Mouse (Mus musculus) limb, embryonic 15.5 days (tissue): Measurements from ENCODE around the gene Tex101. TPM values are rescaled to one million over a fixed set of nuclear protein-coding genes. Genes with fewer than 3 reads are reported as not detected.
A peak's percentile ranks its signal among the peaks of the same experiment; 100 is the strongest.
"Not testable (repeated sequence)": the region's sequence is repeated elsewhere in the genome, so short reads cannot be mapped to it uniquely, and the experiment has no call there.

Experiments used
- ATAC-seq: fragments of 200-750 bp; cut with Nextera tagmentation; 2 replicates; pipeline ENCODE4 v1.8.0; 2017; ENCODE audit warnings: low read depth, moderate TSS enrichment; ENCODE audit not compliant: insufficient number of reproducible peaks, low FRiP score, low TSS enrichment
- H3K27ac ChIP-seq: fragments of 300-500 bp; sonication (generic); 2 replicates; pipeline ENCODE4 v1.5.1; 2015; ENCODE audit warnings: moderate library complexity, mild to moderate bottlenecking, inconsistent platforms
- H3K27me3 ChIP-seq: fragments of 300-500 bp; sonication (generic); 2 replicates; pipeline ENCODE4 v1.6.1; 2015; ENCODE audit warnings: inconsistent platforms
- H3K36me3 ChIP-seq: fragments of 300-500 bp; sonication (generic); 2 replicates; pipeline ENCODE4 v1.6.1; 2015; ENCODE audit warnings: inconsistent platforms
- H3K4me1 ChIP-seq: fragments of 300-500 bp; sonication (generic); 2 replicates; pipeline ENCODE4 v1.6.1; 2015; ENCODE audit warnings: inconsistent platforms
- H3K4me2 ChIP-seq: fragments of 300-500 bp; sonication (generic); 2 replicates; pipeline ENCODE4 v1.6.1; 2015; ENCODE audit warnings: mild to moderate bottlenecking, inconsistent platforms
- H3K4me3 ChIP-seq: fragments of 300-500 bp; sonication (generic); 2 replicates; pipeline ENCODE4 v1.5.1; 2015; ENCODE audit warnings: mild to moderate bottlenecking, inconsistent platforms
- H3K9ac ChIP-seq: fragments of 300-500 bp; sonication (generic); 2 replicates; pipeline ENCODE4 v1.6.1; 2015; ENCODE audit warnings: inconsistent platforms
- H3K9me3 ChIP-seq: fragments of 300-500 bp; sonication (generic); 2 replicates; pipeline ENCODE4 v1.6.1; 2016; ENCODE audit warnings: inconsistent platforms
- WGBS: fragments of 180-500 bp; shearing (Covaris S2); methylation state at CpG from one replicate; pipeline ENCODE4 v1.1.7; 2015; 5-methylcytosine and 5-hydroxymethylcytosine counted together
- polyA plus RNA-seq: library from polyadenylated mRNA; unstranded; fragments of >200 nt; fragmentation: Nextera tagmentation; extraction: Ambion mirVana; gene quantifications from 2 replicates; pipeline ENCODE4 v1.2.1, GENCODE M21; 2015

Tex101 gene
- polyA plus RNA-seq, 1 experiment from 2014 or later, result not detected

- 67% methylated on average over 10 of the region's 10 CpGs for WGBS
- H3K27ac ChIP-seq, result peak overlapping the region; percentile 61; the same call in 1 of the 2 replicates
- no peak overlapping the region for H3K9ac ChIP-seq
- H3K4me3 ChIP-seq, result no peak overlapping the region
- peaks cover 9% of the 10 kb centered on the region; the same call in 1 of the 2 replicates for H3K4me1 ChIP-seq
- no peak overlapping the region for H3K4me2 ChIP-seq
- no peak for ATAC-seq
- no peaks in the 10 kb centered on the region for H3K36me3 ChIP-seq
- no peaks in the 10 kb centered on the region for H3K27me3 ChIP-seq
- no peaks in the 10 kb centered on the region for H3K9me3 ChIP-seq
Observed at GRCm38 (mm10) chr7:24630116-24630880, 46.2 kb downstream of the Tex101 start.

GRCm38 (mm10) chr7:24629672-24630071 is 46.8 kb downstream of the Tex101 start:
- ATAC-seq, result no peak
- Histone ChIP-seq H3K27ac (peak overlapping the region; percentile 38; the same call in 1 of the 2 replicates), H3K9ac (no peak overlapping the region), H3K4me1 (peaks cover 9% of the 10 kb centered on the region; the same call in 1 of the 2 replicates), H3K4me2 (no peak overlapping the region), H3K4me3 (no peak overlapping the region), H3K27me3 (no peaks in the 10 kb centered on the region), H3K9me3 (no peaks in the 10 kb centered on the region), H3K36me3 (no peaks in the 10 kb centered on the region)
- 69% methylated on average over 4 of the region's 4 CpGs for whole genome bisulfite sequencing

DNA sequence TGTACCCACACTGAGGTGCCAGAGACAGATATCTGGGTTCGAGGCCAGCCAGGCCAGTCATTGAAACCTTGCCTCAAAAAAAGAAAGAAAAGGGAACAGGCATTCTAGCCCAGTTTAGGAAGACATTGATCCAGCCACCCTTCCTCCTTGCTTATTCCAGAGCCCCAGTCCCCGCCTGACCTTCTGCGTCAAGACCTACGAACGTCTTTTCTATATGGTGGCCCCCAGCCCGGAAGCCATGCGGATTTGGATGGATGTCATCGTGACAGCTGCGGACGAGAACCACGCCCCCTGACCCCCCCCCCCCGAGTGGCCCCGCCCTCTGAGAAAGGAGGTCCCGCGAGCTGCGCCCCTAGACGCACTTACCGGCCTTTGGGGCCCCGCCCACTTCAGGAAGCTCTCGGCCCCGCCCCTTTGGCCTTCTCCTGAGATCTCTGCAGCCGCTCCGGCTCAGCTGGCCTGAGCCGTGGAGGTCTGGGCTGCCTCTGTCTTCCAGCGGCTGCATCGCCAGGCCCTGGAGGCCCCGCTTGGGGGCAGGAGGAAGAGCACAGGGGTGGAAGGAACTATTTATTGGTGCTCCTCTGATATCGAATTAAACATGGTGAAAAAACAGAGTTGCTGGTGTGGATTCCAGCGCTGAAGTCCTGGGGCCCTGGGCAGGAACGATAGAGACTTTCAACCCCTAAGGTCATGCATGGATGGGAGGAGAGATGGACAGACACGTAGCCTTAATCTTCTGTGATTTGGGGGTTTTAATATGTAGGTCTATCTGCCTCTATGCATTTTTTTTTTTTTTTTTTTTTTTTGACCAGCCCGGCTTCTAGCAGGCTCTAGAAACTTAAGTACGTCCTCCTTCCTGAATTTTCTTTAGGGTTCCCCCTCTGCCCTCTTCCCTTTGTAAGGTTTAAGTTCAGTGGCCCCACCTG is 47.5 kb downstream of the Tex101 start:
- H3K4me3 ChIP-seq, result peak overlapping the region; percentile 36
- H3K9me3 ChIP-seq, result no peaks in the 10 kb centered on the region
- H3K27ac ChIP-seq, result 0 out of 2 replicates have a peak overlapping the region, but pooled peaks have one; percentile 38
- H3K27me3 ChIP-seq, result no peaks in the 10 kb centered on the region
- peaks cover 9% of the 10 kb centered on the region; the same call in 1 of the 2 replicates for H3K4me1 ChIP-seq
- H3K9ac ChIP-seq, result peak overlapping the region; percentile 26; the same call in 1 of the 2 replicates
- 10% methylated on average over 32 of the region's 33 CpGs for WGBS
- H3K36me3 ChIP-seq, result no peaks in the 10 kb centered on the region
- ATAC-seq, result peak; percentile 81
- H3K4me2 ChIP-seq, result peak overlapping the region; percentile 63

- no peak overlapping the region for H3K9ac ChIP-seq
- no peak overlapping the region for H3K4me3 ChIP-seq
- 82% methylated on average over 6 of the region's 6 CpGs for WGBS
- no peak overlapping the region for H3K27ac ChIP-seq
- no peaks in the 10 kb centered on the region for H3K36me3 ChIP-seq
- no peak overlapping the region for H3K4me2 ChIP-seq
- H3K9me3 ChIP-seq, result no peaks in the 10 kb centered on the region; the same call in 1 of the 2 replicates
- H3K27me3 ChIP-seq, result no peaks in the 10 kb centered on the region
- H3K4me1 ChIP-seq, result peaks cover 4% of the 10 kb centered on the region; the same call in 1 of the 2 replicates
- no peak for ATAC-seq
Observed at GRCm38 (mm10) chr7:24622967-24623366, 53.5 kb downstream of the Tex101 start.

DNA sequence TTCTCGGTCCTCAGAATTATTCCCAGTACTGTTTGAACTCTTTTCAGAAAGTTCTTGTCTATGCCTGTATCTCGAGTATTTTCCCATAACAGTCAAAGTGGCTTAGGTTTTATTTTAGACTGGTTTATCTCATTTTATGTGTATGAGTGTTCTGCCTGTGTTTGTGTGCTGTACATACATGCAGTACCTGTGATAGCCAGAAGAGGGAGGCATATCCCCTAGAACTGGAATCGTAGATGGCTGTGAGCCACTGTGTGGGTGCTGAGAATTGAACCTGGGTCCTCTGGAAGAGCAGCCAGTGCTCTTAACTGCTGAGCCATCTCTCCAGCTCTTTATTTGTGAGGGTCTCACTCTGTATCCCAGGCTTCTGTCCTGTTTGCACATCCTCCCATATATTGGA is 55.3 kb downstream of the Tex101 start:
- Histone ChIP-seq H3K27ac (no peak overlapping the region), H3K9me3 (no peaks in the 10 kb centered on the region; the same call in 1 of the 2 replicates), H3K27me3 (no peaks in the 10 kb centered on the region), H3K4me1 (peaks cover 4% of the 10 kb centered on the region; the same call in 1 of the 2 replicates), H3K36me3 (no peaks in the 10 kb centered on the region), H3K9ac (no peak overlapping the region), H3K4me3 (no peak overlapping the region), H3K4me2 (no peak overlapping the region)
- WGBS, result 81% methylated on average over 3 of the region's 3 CpGs
- no peak for ATAC-seq

DNA sequence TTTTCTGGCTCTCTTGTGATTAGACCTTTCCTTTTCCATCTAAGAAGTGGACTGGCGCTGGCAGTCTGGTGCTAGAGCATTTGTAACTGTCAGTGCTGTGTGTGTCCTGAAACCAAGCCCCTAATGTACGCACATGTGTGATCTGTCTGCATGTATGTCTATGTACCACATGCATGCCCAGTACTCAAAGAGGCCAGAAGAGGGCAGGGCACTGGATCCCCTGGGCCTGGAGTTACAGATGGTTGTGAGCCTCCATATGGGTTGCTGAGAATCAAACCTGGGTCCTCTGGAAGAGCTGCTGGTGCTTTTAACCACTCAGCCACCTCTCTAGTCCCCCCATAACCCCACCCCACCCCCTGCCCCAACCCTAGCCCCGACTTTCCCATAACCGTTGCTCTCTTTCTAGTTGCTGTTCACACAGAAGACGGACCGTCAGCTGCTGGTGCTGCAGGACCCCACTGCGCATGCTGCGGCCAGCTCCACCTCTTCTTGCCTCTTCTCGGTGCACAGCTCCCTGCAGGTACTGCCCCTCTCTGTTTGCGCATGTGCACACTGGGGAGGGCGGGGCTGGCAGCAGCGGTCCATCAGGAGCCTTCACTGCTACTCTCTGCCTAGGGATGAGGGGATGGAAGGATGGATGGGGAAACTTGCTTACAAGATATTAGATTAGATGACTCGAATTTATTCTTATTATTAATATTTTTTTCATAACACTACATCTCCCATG is 56.6 kb downstream of the Tex101 start:
- Histone ChIP-seq H3K9ac (no peak overlapping the region), H3K27me3 (no peaks in the 10 kb centered on the region), H3K36me3 (no peaks in the 10 kb centered on the region), H3K9me3 (no peaks in the 10 kb centered on the region; the same call in 1 of the 2 replicates), H3K27ac (no peak overlapping the region), H3K4me3 (no peak overlapping the region), H3K4me2 (no peak overlapping the region), H3K4me1 (peaks cover 4% of the 10 kb centered on the region; the same call in 1 of the 2 replicates)
- ATAC-seq, result no peak
- 57% methylated on average over 13 of the region's 13 CpGs for WGBS

DNA sequence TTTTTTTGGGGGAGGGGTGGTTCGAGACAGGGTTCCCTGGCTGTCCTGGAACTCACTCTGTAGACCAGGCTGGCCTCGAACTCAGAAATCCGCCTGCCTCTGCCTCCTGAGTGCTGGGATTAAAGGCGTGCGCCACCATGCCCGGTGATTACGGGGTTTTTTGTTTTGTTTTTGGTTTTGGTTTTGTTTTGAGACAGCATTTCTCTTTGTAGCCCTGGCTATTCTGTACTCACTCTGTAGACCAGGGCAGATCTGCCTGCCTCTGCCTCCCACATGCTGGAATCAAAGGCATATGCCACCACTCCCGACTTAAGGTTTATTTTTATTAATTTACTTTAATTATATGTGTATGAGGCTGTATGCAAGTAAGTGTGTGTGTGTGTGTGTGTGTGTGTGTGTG is 58.1 kb downstream of the Tex101 start:
- H3K9me3 ChIP-seq, H3K4me1 ChIP-seq, H3K4me3 ChIP-seq, H3K27me3 ChIP-seq, H3K36me3 ChIP-seq, H3K27ac ChIP-seq, ATAC-seq, H3K4me2 ChIP-seq, H3K9ac ChIP-seq: not testable (repeated sequence)
- WGBS, result 88% methylated on average over 8 of the region's 8 CpGs

Other genes starting within 250 kb of the Tex101 start
- gene Irgc1, start 224.4 kb downstream of the Tex101 start, polyA plus RNA-seq, result 0.17 TPM in 1 of 2 replicates, not detected in the other
- 8.1 and 10.1 TPM in 2 replicates for gene Plaur, start 214.2 kb downstream of the Tex101 start, polyA plus RNA-seq
- gene Cadm4, start 194.7 kb downstream of the Tex101 start, polyA plus RNA-seq, result 5.0 and 6.3 TPM in 2 replicates
- 40.8 and 44.3 TPM in 2 replicates for gene Zfp428, start 169.7 kb downstream of the Tex101 start, polyA plus RNA-seq
- 0.32 TPM in 2 replicates for gene AC161166.1, start 164.2 kb downstream of the Tex101 start, polyA plus RNA-seq
- 8.2 and 8.3 TPM in 2 replicates for gene Irgq, start 146.0 kb downstream of the Tex101 start, polyA plus RNA-seq
- gene Pinlyp, start 130.6 kb downstream of the Tex101 start, polyA plus RNA-seq, result 5.1 and 7.8 TPM in 2 replicates
- 110 and 125 TPM in 2 replicates for gene Xrcc1, start 130.4 kb downstream of the Tex101 start, polyA plus RNA-seq
- gene Ethe1, start 89.1 kb downstream of the Tex101 start, polyA plus RNA-seq, result 28.0 and 28.7 TPM in 2 replicates
- 5.2 and 6.4 TPM in 2 replicates for gene Zfp575, start 89.0 kb downstream of the Tex101 start, polyA plus RNA-seq
- 1.4 and 1.7 TPM in 2 replicates for gene Phldb3, start 65.9 kb downstream of the Tex101 start, polyA plus RNA-seq
- gene Lypd3, start 40.1 kb downstream of the Tex101 start, polyA plus RNA-seq, result 125 and 128 TPM in 2 replicates
- gene BC049730, start 32.6 kb upstream of the Tex101 start, polyA plus RNA-seq, result not detected in 2 replicates
- gene Gm4763, start 50.2 kb upstream of the Tex101 start, polyA plus RNA-seq, result not detected in 2 replicates
- gene Cd177, start 83.6 kb upstream of the Tex101 start, polyA plus RNA-seq, result 0.23 and 0.25 TPM in 2 replicates
- 0.17 and 0.37 TPM in 2 replicates for gene Ceacam10, start 100.5 kb upstream of the Tex101 start, polyA plus RNA-seq
- gene Gm9844, start 185.5 kb upstream of the Tex101 start, polyA plus RNA-seq, result 12.0 and 12.4 TPM in 2 replicates
- not detected in 2 replicates for gene Lypd4, start 193.3 kb upstream of the Tex101 start, polyA plus RNA-seq
- gene Dmrtc2, start 193.4 kb upstream of the Tex101 start, polyA plus RNA-seq, result not detected in 2 replicates
- 2,364 and 2,933 TPM in 2 replicates for gene Rps19, start 207.7 kb upstream of the Tex101 start, polyA plus RNA-seq
- 0.72 and 0.78 TPM in 2 replicates for gene Cd79a, start 220.7 kb upstream of the Tex101 start, polyA plus RNA-seq
- 110 and 122 TPM in 2 replicates for gene Arhgef1, start 226.2 kb upstream of the Tex101 start, polyA plus RNA-seq